Mouse (Mus musculus) activated CD4-positive, CD25-positive, alpha-beta regulatory T cell, adult 4 months (primary cell): ENCODE measurements around the gene Pmis2. TPM values are rescaled to one million over a fixed set of nuclear protein-coding genes. Genes with fewer than 3 reads are reported as not detected.

Experiments
- ATAC-seq: one replicate; pipeline ENCODE4 v1.8.0; 2017
- polyA plus RNA-seq, 2 experiments: library from polyadenylated mRNA; unstranded; fragments of 100-300 nt; shearing (Covaris generic); gene quantifications; one replicate each; pipeline ENCODE4 v1.2.1; 2017

The Pmis2 gene
- polyA plus RNA-seq, 2 experiments from 2014 or later: not detected

GRCm38 (mm10) chr7:30633762-30634412 lies 37.5 kb downstream of the Pmis2 start:
- ATAC-seq: no peak

- no peak for ATAC-seq
Measured at GRCm38 (mm10) chr7:30629013-30629412, 42.4 kb downstream of the Pmis2 start.

- ATAC-seq: no peak
Measured at GRCm38 (mm10) chr7:30626647-30627046, 44.8 kb downstream of the Pmis2 start.

- peak; percentile 98 for ATAC-seq
Measured at GRCm38 (mm10) chr7:30625530-30626384, 45.6 kb downstream of the Pmis2 start, which contains the start of gene Cox6b1. Gene Cox6b1 (minus strand): TSS chr7:30626151.

Other genes with a start within 250 kb of the Pmis2 start
- 10 to 100 TPM; 36.5 to 41.2 TPM for gene Nfkbid, start 249.9 kb downstream of the Pmis2 start, polyA plus RNA-seq
- gene Aplp1, start 226.1 kb downstream of the Pmis2 start, polyA plus RNA-seq: 1 to 10 TPM; 3.0 to 4.3 TPM
- not detected for gene Kirrel2, start 213.9 kb downstream of the Pmis2 start, polyA plus RNA-seq
- gene Nphs1, start 213.3 kb downstream of the Pmis2 start, polyA plus RNA-seq: under 1 TPM in 1 of 2 experiments, not detected in 1; 0.24 TPM
- not detected for gene Prodh2, start 178.0 kb downstream of the Pmis2 start, polyA plus RNA-seq
- gene Arhgap33, start 136.5 kb downstream of the Pmis2 start, polyA plus RNA-seq: 1 to 10 TPM; 1.0 to 1.1 TPM
- gene Hspb6, start 119.4 kb downstream of the Pmis2 start, polyA plus RNA-seq: 1 to 10 TPM; 1.8 to 2.5 TPM
- gene Proser3, start 119.3 kb downstream of the Pmis2 start, polyA plus RNA-seq: 1 to 10 TPM; 2.5 to 4.8 TPM
- gene Lin37, start 111.8 kb downstream of the Pmis2 start, polyA plus RNA-seq: 100 to 1,000 TPM in 1 of 2 experiments, 10 to 100 TPM in 1; 93.6 to 106 TPM
- 10 to 100 TPM; 55.1 to 58.9 TPM for gene U2af1l4, start 108.3 kb downstream of the Pmis2 start, polyA plus RNA-seq
- 10 to 100 TPM; 57.9 to 60.0 TPM for gene Gm49396, start 108.3 kb downstream of the Pmis2 start, polyA plus RNA-seq
- gene Psenen, start 108.0 kb downstream of the Pmis2 start, polyA plus RNA-seq: 100 to 1,000 TPM; 279 to 335 TPM
- 100 to 1,000 TPM; 162 to 234 TPM for gene Igflr1, start 106.2 kb downstream of the Pmis2 start, polyA plus RNA-seq
- gene Kmt2b, start 82.9 kb downstream of the Pmis2 start, polyA plus RNA-seq: 10 to 100 TPM; 14.9 to 16.9 TPM
- gene Zbtb32, start 72.7 kb downstream of the Pmis2 start, polyA plus RNA-seq: 10 to 100 TPM; 15.8 to 19.7 TPM
- 1 to 10 TPM; 2.2 to 3.3 TPM for gene Upk1a, start 58.8 kb downstream of the Pmis2 start, polyA plus RNA-seq
- 100 to 1,000 TPM; 421 to 746 TPM for gene Cox6b1, start 45.5 kb downstream of the Pmis2 start, polyA plus RNA-seq
- gene Etv2, start 35.8 kb downstream of the Pmis2 start, polyA plus RNA-seq: not detected
- gene Rbm42, start 21.3 kb downstream of the Pmis2 start, polyA plus RNA-seq: 10 to 100 TPM; 25.6 to 37.9 TPM
- gene Haus5, start 6.6 kb downstream of the Pmis2 start, polyA plus RNA-seq: 10 to 100 TPM; 20.0 to 20.4 TPM
- not detected for gene 2200002J24Rik, start 27.3 kb upstream of the Pmis2 start, polyA plus RNA-seq
- gene Atp4a, start 40.6 kb upstream of the Pmis2 start, polyA plus RNA-seq: not detected
- gene Tmem147, start 57.9 kb upstream of the Pmis2 start, polyA plus RNA-seq: 10 to 100 TPM; 46.6 to 48.1 TPM
- gene Gapdhs, start 72.1 kb upstream of the Pmis2 start, polyA plus RNA-seq: not detected
- gene Sbsn, start 79.9 kb upstream of the Pmis2 start, polyA plus RNA-seq: under 1 TPM in 1 of 2 experiments, not detected in 1; 0.69 TPM
- under 1 TPM in 1 of 2 experiments, not detected in 1; 0.17 TPM for gene Dmkn, start 92.2 kb upstream of the Pmis2 start, polyA plus RNA-seq
- gene Krtdap, start 116.3 kb upstream of the Pmis2 start, polyA plus RNA-seq: not detected
- under 1 TPM; 0.22 to 0.68 TPM for gene Ffar2, start 152.2 kb upstream of the Pmis2 start, polyA plus RNA-seq
- not detected for gene Ffar3, start 184.6 kb upstream of the Pmis2 start, polyA plus RNA-seq
- gene Ffar1, start 190.0 kb upstream of the Pmis2 start, polyA plus RNA-seq: under 1 TPM; 0.19 to 0.28 TPM
- gene Cd22, start 208.7 kb upstream of the Pmis2 start, polyA plus RNA-seq: 1 to 10 TPM; 4.5 to 9.3 TPM
- not detected for gene Mag, start 243.3 kb upstream of the Pmis2 start, polyA plus RNA-seq